21 mouse cellular contexts compared by ENCODE assay signal in genomic region chr16:87582776-87583175, GRCm38 (mm10). TPM values are rescaled to one million over a fixed set of nuclear protein-coding genes. Genes with fewer than 3 reads are reported as not detected.
DNase-seq lines count a peak whose midpoint lies in the region; ATAC-seq and TF ChIP-seq lines count a peak whose summit lies in the region.
"Had no signal": no experiment of that assay in that cellular context is flagged by ENCODE, and none has a peak within 500 bp of the region (broad histone marks: within the 10 kb centered on the region; RNA-seq: fewer than 3 reads in every experiment).

No protein-coding gene starts in this region.

- TF ChIP-seq CTCF in CH12.LX (conservative IDR thresholded peaks at IDR 0.05 in 1 of 2, IDR thresholded peaks at IDR 0.05 in 1 of 2; ENCODE audit: low read depth in 2 of 2, low read length in 2 of 2): no peak

- ATAC-seq in kidney, embryonic 15.5 days (replicated peaks; ENCODE audit: low FRiP score): 0 out of 2 replicates have a peak, but pooled peaks have one; percentile 59
- ATAC-seq: activated CD4-positive, CD25-positive, alpha-beta regulatory T cell, adult 4 months; forebrain, embryonic 13.5 days; forebrain, embryonic 15.5 days; forebrain, postnatal 0 days; Patski had no signal

- no peaks in the 10 kb centered on the region for H3K79me2 ChIP-seq in CH12.LX (replicated peaks; ENCODE audit: control insufficient read depth, extremely low read depth, insufficient read depth, poor library complexity, severe bottlenecking)
- no peaks in the 10 kb centered on the region for H3K79me2 ChIP-seq in myocyte (ENCODE audit: control insufficient read depth, insufficient read depth)

- no peak for TF ChIP-seq RAD21 in CH12.LX (IDR thresholded peaks at IDR 0.05; ENCODE audit: low read depth, low read length)

- no peak overlapping the region for H3ac ChIP-seq in myocyte (ENCODE audit: control insufficient read depth, insufficient read length)

- no peak for TF ChIP-seq POLR2A in CH12.LX (IDR thresholded peaks at IDR 0.05; ENCODE audit: low read depth, low read length)
- no peak for TF ChIP-seq POLR2A in myocyte (IDR thresholded peaks at IDR 0.05; ENCODE audit: insufficient read length, low read depth)

- no peak for TF ChIP-seq EP300 in CH12.LX (IDR thresholded peaks at IDR 0.05; ENCODE audit: low read length)

- WGBS in kidney, embryonic 15.5 days: 66% methylated on average over 6 of the region's 6 CpGs

- no peaks in the 10 kb centered on the region for H3K27me3 ChIP-seq in kidney, embryonic 15.5 days
- H3K27me3 ChIP-seq in CH12.LX (replicated peaks) (no peaks in the 10 kb centered on the region), myocyte (ENCODE audit: control insufficient read depth, insufficient read depth, insufficient read length) (no peaks in the 10 kb centered on the region)
- H3K27me3 ChIP-seq: embryonic facial prominence, embryonic 12.5 days; forebrain, embryonic 13.5 days; forebrain, embryonic 15.5 days; Patski had no signal

- 0 out of 2 replicates have a peak, but pooled peaks cover 3% of the 10 kb centered on the region for H3K4me1 ChIP-seq in kidney, embryonic 15.5 days
- peaks cover 0 to 5% of the 10 kb centered on the region in 2 experiments; a peak in 1 of 4 replicates for H3K4me1 ChIP-seq in CH12.LX (ENCODE audit: control insufficient read depth in 1 of 2, insufficient read depth in 2 of 2)
- H3K4me1 ChIP-seq: embryonic facial prominence, embryonic 10.5 days; embryonic facial prominence, embryonic 12.5 days; forebrain, embryonic 13.5 days had no signal

- dilution Hi-C loops in CH12.LX (cut with MboI; ENCODE audit: extremely low pct_ligation_motif_present, extremely low pct_unique_long_range_greater_than_20kb, low sequenced_read_pairs): no loop called here

- H3K36me3 ChIP-seq in kidney, embryonic 15.5 days: no peaks in the 10 kb centered on the region
- H3K36me3 ChIP-seq in CH12.LX (replicated peaks in 1 of 2; ENCODE audit: control insufficient read depth in 1 of 2, insufficient read depth in 1 of 2, low read length in 1 of 2) (no peaks in the 10 kb centered on the region), myocyte (ENCODE audit: control insufficient read depth, insufficient read depth) (no peaks in the 10 kb centered on the region)
- H3K36me3 ChIP-seq: embryonic facial prominence, embryonic 10.5 days; embryonic facial prominence, embryonic 12.5 days; forebrain, embryonic 15.5 days; G1E had no signal

- H3K9me3 ChIP-seq in kidney, embryonic 15.5 days (replicated peaks): no peaks in the 10 kb centered on the region
- H3K9me3 ChIP-seq in CH12.LX (replicated peaks; ENCODE audit: low read length): no peaks in the 10 kb centered on the region
- H3K9me3 ChIP-seq: embryonic facial prominence, embryonic 10.5 days; embryonic facial prominence, embryonic 12.5 days; forebrain, embryonic 13.5 days; forebrain, embryonic 15.5 days; G1E had no signal

- in situ Hi-C loops in CH12.LX (cut with MboI; ENCODE audit: low pct_ligation_motif_present, low pct_unique_long_range_greater_than_20kb, low sequenced_read_pairs): loop anchor here (5.0 kb wide), 1 partner anchor 170 kb away; no protein-coding TSS in a partner anchor

- no peak for DNase-seq in kidney, postnatal 36 days
- no peak for DNase-seq in CH12.LX (ENCODE audit: extremely low read depth)
- no peak for DNase-seq in left cerebral cortex, postnatal 4 days
- DNase-seq: adrenal gland, adult 8-10 months; adrenal gland, postnatal 14 days; adrenal gland, postnatal 36 days; cerebellum, adult 11-12 months; cerebellum, adult 2 months; cerebellum, adult 9-10 months; cerebellum, postnatal 10 days; cerebellum, postnatal 25 days; forebrain, postnatal 0 days had no signal

- H3K27ac ChIP-seq in kidney, embryonic 15.5 days: no peak overlapping the region
- H3K27ac ChIP-seq in CH12.LX (ENCODE audit: insufficient read depth, low read depth): no peak overlapping the region
- H3K27ac ChIP-seq: embryonic facial prominence, embryonic 10.5 days; embryonic facial prominence, embryonic 12.5 days; forebrain, embryonic 13.5 days; forebrain, embryonic 15.5 days had no signal

- H3K4me2 ChIP-seq in kidney, embryonic 15.5 days: no peak overlapping the region
- H3K4me2 ChIP-seq in CH12.LX (ENCODE audit: insufficient read depth, low read depth, poor library complexity, severe bottlenecking): no peak overlapping the region
- H3K4me2 ChIP-seq in myocyte (ENCODE audit: low read depth): peak overlapping the region; percentile 7
- H3K4me2 ChIP-seq: embryonic facial prominence, embryonic 12.5 days; forebrain, embryonic 13.5 days; forebrain, embryonic 15.5 days had no signal

- H3K4me3 ChIP-seq in kidney, embryonic 15.5 days (replicated peaks): no peak overlapping the region
- H3K4me3 ChIP-seq in CH12.LX (replicated peaks in 1 of 3; ENCODE audit: low read depth in 2 of 3, low read length in 2 of 3, poor library complexity in 1 of 3) (no peak overlapping the region), myocyte (no peak overlapping the region)
- H3K4me3 ChIP-seq: embryonic facial prominence, embryonic 10.5 days; embryonic facial prominence, embryonic 12.5 days; forebrain, embryonic 13.5 days; forebrain, embryonic 15.5 days had no signal

- intact Hi-C loops in left cerebral cortex, postnatal 4 days (cut with DNase I): no loop called here

- no peak overlapping the region for H3K9ac ChIP-seq in kidney, embryonic 15.5 days
- no peak overlapping the region for H3K9ac ChIP-seq in CH12.LX (ENCODE audit: insufficient read depth, low read depth)
- H3K9ac ChIP-seq: embryonic facial prominence, embryonic 12.5 days; forebrain, embryonic 13.5 days; forebrain, embryonic 15.5 days; forebrain, postnatal 0 days had no signal

TF ChIP-seq in CH12.LX, 34 proteins besides CTCF, POLR2A, EP300 and RAD21:
- TF ChIP-seq CHD1 (IDR thresholded peaks at IDR 0.05; ENCODE audit: low read depth, low read length): no peak
- peak; percentile 60; the same call in 1 of the 2 replicates for TF ChIP-seq BHLHE40 (IDR thresholded peaks at IDR 0.05; ENCODE audit: low read depth, low read length)
- TF ChIP-seq TBP (conservative IDR thresholded peaks at IDR 0.05; ENCODE audit: low read depth, low read length): no peak
- no peak for TF ChIP-seq RCOR1 (conservative IDR thresholded peaks at IDR 0.05; ENCODE audit: low read depth, low read length)
- no peak for TF ChIP-seq ZNF384 (IDR thresholded peaks at IDR 0.05; ENCODE audit: low read depth, low read length)
- TF ChIP-seq GABPA (IDR thresholded peaks at IDR 0.05; ENCODE audit: insufficient replicate concordance, low read depth, low read length): no peak
- no peak for TF ChIP-seq HCFC1 (IDR thresholded peaks at IDR 0.05; ENCODE audit: low read depth, low read length)
TF ChIP-seq in CH12.LX: peak in this region for 1.

TF ChIP-seq in myocyte, 11 proteins besides CTCF, POLR2A, EP300 and RAD21:
- no peak for TF ChIP-seq SRF (IDR thresholded peaks at IDR 0.05; ENCODE audit: control insufficient read depth, insufficient read length, low read depth)
- no peak for TF ChIP-seq MYOD1 (IDR thresholded peaks at IDR 0.05; ENCODE audit: control insufficient read depth in 1 of 3, insufficient read length in 2 of 3, low read depth in 2 of 3)
- no peak for TF ChIP-seq MAX (IDR thresholded peaks at IDR 0.05; ENCODE audit: low read depth)
- TF ChIP-seq MYOG (IDR thresholded peaks at IDR 0.05; ENCODE audit: control insufficient read depth in 1 of 3, insufficient read depth in 1 of 3, insufficient read length in 2 of 3, low read depth in 2 of 3): no peak
- no peak for TF ChIP-seq E2F4 (IDR thresholded peaks at IDR 0.05; ENCODE audit: insufficient read depth)
- no peak for TF ChIP-seq REST (IDR thresholded peaks at IDR 0.05; ENCODE audit: insufficient read depth, insufficient read length)
- no peak for TF ChIP-seq USF1 (IDR thresholded peaks at IDR 0.05; ENCODE audit: low read depth)
- TF ChIP-seq CEBPB (IDR thresholded peaks at IDR 0.05; ENCODE audit: insufficient read depth, poor library complexity, severe bottlenecking): no peak
- no peak for TF ChIP-seq POLR2AphosphoS2 (IDR thresholded peaks at IDR 0.05; ENCODE audit: insufficient read length, low read depth)
- TF ChIP-seq TCF3 (IDR thresholded peaks at IDR 0.05; ENCODE audit: insufficient read length, low read depth): no peak
- no peak for TF ChIP-seq TCF12 (IDR thresholded peaks at IDR 0.05; ENCODE audit: insufficient read depth, poor library complexity, severe bottlenecking)

RNA-seq across cellular contexts. Expression of gene Map3k7cl, which starts 29.6 kb away (rescaled TPM):
- 2.2 and 2.4 TPM in 2 replicates for polyA plus RNA-seq in kidney, embryonic 15.5 days (2015; fragmentation: Nextera tagmentation; extraction: Ambion mirVana)
- 0.08 TPM in 2 replicates for total RNA-seq in CH12.LX (2012; rRNA removed)
- not detected in 2 replicates for total RNA-seq in CH12.LX (2014; rRNA removed)
- not detected in 2 replicates for polyA plus RNA-seq in CH12.LX (2012; ENCODE audit: insufficient read length, low read depth)
- polyA plus RNA-seq in myocyte (2012; fragmentation: generic; extraction: Trizol): 2.2 TPM
- under 1 TPM; 0.28 to 0.52 TPM for total RNA-seq in left cerebral cortex, postnatal 4 days (2021)
- total RNA-seq: forebrain, postnatal 0 days had no signal
- polyA plus RNA-seq: activated CD4-positive, CD25-positive, alpha-beta regulatory T cell, adult 4 months; embryonic facial prominence, embryonic 10.5 days; embryonic facial prominence, embryonic 12.5 days; forebrain, embryonic 15.5 days; forebrain, postnatal 0 days; G1E had no signal
